Comparison of ENCODE assay signal across 12 mouse cellular contexts in genomic region chr8:10879049-10879847, GRCm38 (mm10).
DNase-seq lines count a peak whose midpoint lies in the region; ATAC-seq and TF ChIP-seq lines count a peak whose summit lies in the region.
"Had no signal": no experiment of that assay in that cellular context is flagged by ENCODE, and none has a peak within 500 bp of the region (broad histone marks: within the 10 kb centered on the region; RNA-seq: fewer than 3 reads in every experiment).

No protein-coding gene starts in this region.

- no peaks in the 10 kb centered on the region for H3K9me3 ChIP-seq in liver, embryonic 15.5 days (replicated peaks)
- H3K9me3 ChIP-seq in forebrain, embryonic 16.5 days (ENCODE audit: control insufficient read depth, low read length): no peaks in the 10 kb centered on the region
- H3K9me3 ChIP-seq: heart, embryonic 12.5 days; hindbrain, embryonic 10.5 days had no signal

- no peak overlapping the region for H3K4me3 ChIP-seq in gastrocnemius, adult 2 months
- H3K4me3 ChIP-seq in liver, embryonic 15.5 days (replicated peaks): no peak overlapping the region
- no peak overlapping the region for H3K4me3 ChIP-seq in forebrain, embryonic 16.5 days (replicated peaks; ENCODE audit: low read length)
- H3K4me3 ChIP-seq: heart, embryonic 12.5 days; hindbrain, embryonic 10.5 days had no signal

- intact Hi-C loops in gastrocnemius, adult 2 months (cut with DNase I): no loop called here

- ATAC-seq in liver, embryonic 15.5 days (ENCODE audit: insufficient read depth): peak; percentile 84
- ATAC-seq in forebrain, embryonic 16.5 days: no peak

- H3K4me2 ChIP-seq in liver, embryonic 15.5 days: no peak overlapping the region
- H3K4me2 ChIP-seq in forebrain, embryonic 16.5 days (ENCODE audit: low read length): no peak overlapping the region
- H3K4me2 ChIP-seq: heart, embryonic 12.5 days had no signal

- no peak for DNase-seq in gastrocnemius, adult 2 months
- DNase-seq in gastrocnemius, postnatal 4 days (ENCODE audit: low spot score in 2 of 2): no peak
- DNase-seq in urinary bladder, postnatal 36 days (ENCODE audit: low spot score in 2 of 2): peak; percentile 48 to 56
- no peak for DNase-seq in urinary bladder, postnatal 10 days (ENCODE audit: low spot score)
- DNase-seq in Muller cell, postnatal 12 days (ENCODE audit: inconsistent ontology term): no peak
- DNase-seq in spleen, adult 18-20 months: no peak
- DNase-seq: cerebellum, adult 11-12 months; retina, postnatal 1 day had no signal

- no peak overlapping the region for H3K27ac ChIP-seq in gastrocnemius, adult 2 months
- peak overlapping the region; percentile 49 for H3K27ac ChIP-seq in liver, embryonic 15.5 days (replicated peaks)
- H3K27ac ChIP-seq in forebrain, embryonic 16.5 days (ENCODE audit: low read length): no peak overlapping the region

- no peak overlapping the region for H3K9ac ChIP-seq in liver, embryonic 15.5 days
- H3K9ac ChIP-seq in forebrain, embryonic 16.5 days (replicated peaks; ENCODE audit: low read depth, low read length): no peak overlapping the region
- H3K9ac ChIP-seq: heart, embryonic 12.5 days had no signal

- 60% methylated on average over 10 of the region's 10 CpGs for WGBS in liver, embryonic 15.5 days (ENCODE audit: insufficient replicate concordance)
- 84% methylated on average over 10 of the region's 10 CpGs for WGBS in forebrain, embryonic 16.5 days

- H3K27me3 ChIP-seq in liver, embryonic 15.5 days: peaks cover 11% of the 10 kb centered on the region; the same call in 1 of the 2 replicates
- no peaks in the 10 kb centered on the region for H3K27me3 ChIP-seq in forebrain, embryonic 16.5 days (replicated peaks; ENCODE audit: control insufficient read depth, insufficient read depth, low read length)

- no peaks in the 10 kb centered on the region for H3K36me3 ChIP-seq in liver, embryonic 15.5 days (replicated peaks)
- no peaks in the 10 kb centered on the region for H3K36me3 ChIP-seq in forebrain, embryonic 16.5 days (ENCODE audit: control insufficient read depth, insufficient read depth)
- H3K36me3 ChIP-seq: heart, embryonic 12.5 days; hindbrain, embryonic 10.5 days had no signal

- TF ChIP-seq CTCF in gastrocnemius, adult 2 months (IDR thresholded peaks at IDR 0.05): peak; percentile 24; the same call in 1 of the 2 replicates

- 0 out of 2 replicates have a peak, but pooled peaks cover 4% of the 10 kb centered on the region for H3K4me1 ChIP-seq in liver, embryonic 15.5 days (replicated peaks)
- peaks cover 4% of the 10 kb centered on the region; the same call in 1 of the 2 replicates for H3K4me1 ChIP-seq in forebrain, embryonic 16.5 days (replicated peaks; ENCODE audit: control insufficient read depth, insufficient read depth, low read length)

Comparison
In these comparisons a context has a peak if more than half of its experiments do, and no peak if none do; other contexts are left out.
1. DNase-seq: peak in urinary bladder, postnatal 36 days (2 of 2); none in gastrocnemius, adult 2 months (single experiment), gastrocnemius, postnatal 4 days (0 of 2), urinary bladder, postnatal 10 days (single experiment), Muller cell, postnatal 12 days (single experiment) and spleen, adult 18-20 months (0 of 2).